Mouse (Mus musculus) thymus, postnatal 10 days (tissue): ENCODE measurements around the gene Kitl.

ENCODE experiments used
- DNase-seq, 2 experiments: peaks; one replicate each; pipeline ENCODE4 v3.0.0; 2021; ENCODE audit warnings: low spot score in 2 of 2

Gene Kitl

DNA sequence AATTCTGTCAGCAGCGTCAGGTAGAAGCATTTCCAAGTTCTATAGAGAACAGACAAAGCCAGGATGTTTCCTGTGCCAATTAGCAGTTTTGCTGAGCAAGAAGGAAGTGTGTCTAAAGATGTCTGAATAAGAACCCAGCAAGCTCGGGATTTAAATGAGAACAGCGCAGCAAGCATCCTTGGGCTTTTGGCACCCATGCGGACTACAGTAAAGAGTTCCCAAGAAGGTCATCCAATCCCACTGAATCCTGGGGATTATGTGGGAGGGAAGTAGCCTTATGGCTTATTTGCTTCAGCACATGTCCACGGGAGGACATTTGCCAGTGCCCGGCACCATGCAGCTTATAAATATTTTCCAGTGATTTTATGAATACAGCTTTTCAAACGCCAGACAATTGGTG, 95.8 kb downstream of the Kitl start:
- DNase-seq, result no peak

DNA sequence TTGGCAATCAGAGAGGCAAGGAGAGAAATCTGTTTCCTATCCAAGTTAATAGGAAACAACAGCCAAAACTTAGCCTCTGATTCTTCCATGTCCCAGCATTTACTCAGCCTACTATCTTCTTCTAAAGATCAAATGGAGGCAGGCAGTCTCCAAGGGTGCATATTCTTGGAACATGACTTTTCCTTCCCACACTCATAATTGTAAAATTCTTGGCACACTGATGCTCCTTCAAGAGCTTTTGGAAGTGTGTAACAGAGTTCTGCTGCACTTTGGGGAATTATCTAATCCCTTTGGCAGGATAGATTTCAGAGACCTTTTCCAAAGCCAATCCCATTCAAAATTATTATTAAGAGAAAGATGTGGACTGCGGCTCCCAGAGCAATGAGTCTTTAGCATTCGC, 100.1 kb downstream of the Kitl start:
- no peak for DNase-seq

DNA sequence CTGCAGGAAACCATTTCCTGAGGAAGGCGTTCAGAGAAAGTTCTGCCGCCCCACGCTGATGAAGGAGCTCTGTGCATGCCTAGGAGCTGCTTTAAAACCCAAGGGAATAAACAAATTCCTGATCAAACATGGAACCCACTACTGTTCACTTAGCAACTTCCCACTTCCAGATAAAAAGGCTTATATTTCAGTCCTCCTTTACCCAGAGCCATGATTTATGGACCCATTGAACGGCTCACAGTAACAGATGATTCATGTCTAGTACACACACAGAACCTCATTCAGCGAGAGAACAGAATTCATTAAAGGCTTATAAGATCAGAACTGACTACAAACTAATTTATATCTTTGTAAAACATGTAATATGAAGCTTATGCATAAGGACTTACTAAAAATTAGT, 109.0 kb downstream of the Kitl start:
- DNase-seq, result no peak

DNA sequence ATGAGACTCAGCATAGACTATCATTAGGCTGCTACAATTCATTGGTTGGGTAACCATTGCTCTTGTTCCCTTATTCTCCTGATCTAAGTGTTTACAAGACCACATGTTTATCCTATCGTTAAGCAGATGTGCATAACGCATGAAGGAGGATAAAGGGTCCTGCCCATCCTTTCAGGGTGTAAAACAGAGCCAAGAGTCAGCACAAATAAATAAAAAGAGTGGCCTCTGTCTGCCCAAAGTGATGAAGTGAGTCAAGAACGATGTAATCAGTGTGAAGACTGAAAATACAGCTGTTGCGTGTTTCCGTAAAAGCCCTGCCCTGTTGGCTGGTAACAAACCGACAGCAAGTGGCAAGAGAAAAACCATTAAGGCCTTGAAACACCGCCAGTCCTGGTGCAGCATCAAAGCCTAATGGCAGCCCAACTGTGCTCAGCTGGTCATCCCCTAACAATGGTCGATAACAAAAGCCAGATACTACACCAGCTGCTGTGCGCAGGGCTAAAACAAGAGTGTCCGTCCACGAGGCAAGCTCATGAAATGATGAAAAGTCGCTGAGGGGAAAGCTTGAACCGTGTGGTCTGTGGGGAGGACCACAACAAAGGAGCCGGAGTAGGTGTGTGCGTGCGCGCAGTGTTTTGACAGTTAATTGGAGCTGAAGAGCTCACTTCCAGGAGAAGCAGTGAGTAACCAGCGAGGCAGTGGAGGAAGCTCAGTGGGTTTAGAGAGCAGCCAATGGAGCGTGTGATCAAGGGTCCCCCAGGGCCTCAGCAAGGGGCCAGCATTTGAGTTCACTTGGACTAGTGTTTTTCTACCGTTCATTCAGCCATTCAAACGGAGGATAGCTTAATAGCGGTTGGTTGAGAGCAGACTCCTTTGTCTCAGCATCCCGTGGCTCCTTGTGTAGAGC, 112.7 kb downstream of the Kitl start:
- no peak for DNase-seq

DNA sequence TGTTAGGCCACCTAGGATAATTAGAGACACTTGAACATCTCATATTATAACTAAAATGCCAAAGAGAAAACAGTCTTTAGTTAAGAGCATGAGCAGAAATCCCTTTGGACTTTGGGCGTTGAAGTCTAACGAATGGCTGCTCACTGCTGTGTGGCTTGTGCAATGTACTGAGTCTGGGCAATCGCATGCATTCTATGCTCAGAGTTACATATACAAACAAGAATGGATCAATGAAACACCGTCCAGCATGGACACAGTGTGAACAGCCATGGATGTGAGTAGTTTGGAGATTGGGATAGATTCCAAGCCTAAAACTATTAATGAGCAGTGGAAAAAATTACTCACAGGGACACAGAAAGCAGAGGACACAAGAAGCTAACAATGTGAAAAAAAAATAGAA, 116.2 kb downstream of the Kitl start:
- DNase-seq, result no peak

DNA sequence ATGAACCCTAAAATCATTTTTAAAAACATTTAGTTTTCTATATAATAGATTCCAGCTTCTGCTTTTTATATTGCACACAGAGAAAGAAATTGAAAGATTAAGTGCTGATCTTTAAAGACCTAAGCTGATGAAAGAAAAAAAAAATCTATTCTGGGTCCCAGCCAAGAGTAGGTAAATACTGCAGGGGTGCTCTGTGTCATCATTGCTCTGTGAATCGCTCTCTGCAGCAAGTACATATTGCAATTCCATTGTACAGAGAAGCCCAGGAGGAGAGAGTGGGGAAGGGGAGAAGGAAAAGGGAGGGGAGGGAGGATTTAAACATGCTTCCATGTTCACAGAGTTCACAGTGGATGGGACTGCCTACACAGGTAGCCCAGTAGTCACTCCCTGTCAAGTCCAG, 116.9 kb downstream of the Kitl start:
- DNase-seq, result no peak

DNA sequence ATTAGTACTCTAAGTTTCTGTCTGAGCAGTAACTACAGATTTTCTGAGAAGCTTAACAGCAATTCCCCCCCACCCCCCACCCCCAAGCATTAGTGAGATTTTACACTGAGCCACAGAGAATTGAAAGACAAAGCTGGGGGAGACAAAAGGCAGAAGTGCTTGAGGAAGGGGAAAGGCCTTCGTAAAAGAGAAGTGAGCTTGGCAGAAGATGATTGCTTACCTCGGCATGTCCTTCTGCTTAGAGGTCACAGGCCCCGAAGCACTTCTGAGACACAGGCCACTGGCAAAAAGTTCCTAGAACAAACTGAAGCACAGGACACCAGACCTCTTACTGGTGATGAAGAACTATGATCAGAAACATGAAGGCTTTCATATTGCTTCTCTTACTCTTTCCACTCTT, 123.1 kb downstream of the Kitl start:
- no peak for DNase-seq

DNA sequence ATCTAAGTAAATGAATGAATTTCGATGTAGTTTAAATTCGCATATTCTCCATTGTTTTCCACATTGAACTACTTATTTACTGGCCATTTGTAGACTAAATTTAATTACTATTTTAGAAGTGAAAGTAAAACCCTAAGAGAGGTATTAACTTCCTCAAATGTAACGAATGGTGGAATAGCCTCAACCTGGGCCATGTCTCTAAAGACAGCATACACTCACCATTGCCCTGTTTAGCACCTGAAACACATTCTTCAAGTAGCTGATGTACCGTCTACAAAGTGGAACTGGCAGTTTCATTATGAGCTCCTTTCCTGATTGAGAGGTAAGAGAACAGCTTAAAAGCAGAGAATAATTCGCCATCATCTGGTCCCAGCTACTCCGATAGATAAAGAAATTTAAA, 132.7 kb downstream of the Kitl start:
- no peak for DNase-seq
